Mouse (Mus musculus) frontal cortex, postnatal 10 days (tissue): ENCODE results near the gene Ppp1ca.

Experiments
- DNase-seq, 2 experiments: peaks; one replicate each; pipeline ENCODE4 v3.0.0; 2022; ENCODE audit warnings: low spot score in 2 of 2, mixed read lengths in 1 of 2

The Ppp1ca gene

DNA sequence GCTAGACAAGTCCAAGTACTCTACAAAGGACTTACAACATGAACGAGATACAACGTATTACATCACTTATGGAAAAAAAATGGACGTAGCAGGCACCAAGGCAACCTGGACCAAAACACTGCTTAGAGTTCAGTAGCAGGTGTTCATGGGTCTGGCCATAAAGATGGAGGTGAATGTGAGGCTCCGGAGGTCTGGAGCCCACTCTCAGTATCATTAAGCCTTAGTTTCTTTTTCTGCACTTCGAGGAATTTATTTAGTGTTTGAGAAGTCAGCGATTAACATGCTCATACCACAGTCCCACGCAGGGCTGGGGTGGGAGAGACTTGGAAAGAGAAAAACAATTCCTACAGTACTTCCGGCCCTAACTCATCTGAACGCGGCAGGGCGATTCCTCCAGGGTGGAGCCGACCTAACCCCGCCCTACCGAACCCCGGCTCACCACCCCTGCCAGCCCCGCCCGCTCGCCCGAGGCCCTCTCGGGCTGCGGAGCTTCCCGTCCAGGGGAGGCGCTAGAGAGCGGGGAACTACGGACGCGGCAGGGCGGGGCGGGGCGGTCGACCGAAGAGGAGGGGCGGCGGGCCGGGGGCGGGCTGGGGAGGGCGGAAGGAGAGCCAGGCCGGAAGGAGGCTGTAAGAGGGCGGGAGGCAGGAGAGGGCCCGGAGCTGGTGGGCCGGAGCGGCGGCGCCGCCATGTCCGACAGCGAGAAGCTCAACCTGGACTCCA lies at the start of gene Ppp1ca:
Gene Ppp1ca (plus strand): TSS at position 538 of the 723 bp plus-strand sequence.
- peak; percentile 77 to 91 for DNase-seq

DNA sequence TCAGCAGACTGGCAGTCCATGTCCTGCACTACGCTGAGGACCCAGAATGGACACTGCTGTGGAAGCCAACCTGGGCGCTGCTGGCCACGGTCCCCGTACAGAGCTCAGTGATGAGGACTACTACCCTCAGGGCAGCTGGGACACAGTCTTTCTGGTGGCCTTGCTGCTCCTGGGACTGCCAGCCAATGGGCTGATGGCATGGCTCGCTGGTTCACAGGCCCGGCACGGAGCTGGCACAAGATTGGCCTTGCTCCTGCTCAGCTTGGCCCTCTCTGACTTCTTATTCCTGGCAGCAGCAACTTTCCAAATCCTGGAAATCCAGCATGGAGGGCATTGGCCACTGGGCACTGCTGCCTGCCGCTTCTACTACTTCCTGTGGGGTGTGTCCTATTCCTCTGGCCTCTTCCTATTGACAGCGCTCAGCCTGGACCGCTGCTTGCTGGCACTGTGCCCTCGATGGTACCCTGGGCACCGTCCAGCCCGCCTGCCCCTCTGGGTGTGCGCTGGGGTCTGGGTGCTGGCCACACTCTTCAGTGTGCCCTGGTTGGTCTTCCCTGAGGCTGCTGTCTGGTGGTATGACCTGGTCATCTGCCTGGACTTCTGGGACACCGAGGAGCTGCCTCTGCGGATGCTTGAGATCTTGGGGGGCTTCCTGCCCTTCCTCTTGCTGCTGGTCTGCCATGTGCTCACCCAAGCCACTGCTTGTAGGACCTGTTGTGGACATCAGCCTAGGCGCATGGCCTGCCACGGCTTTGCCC lies 49.3 kb upstream of the Ppp1ca start:
- DNase-seq = no peak

DNA sequence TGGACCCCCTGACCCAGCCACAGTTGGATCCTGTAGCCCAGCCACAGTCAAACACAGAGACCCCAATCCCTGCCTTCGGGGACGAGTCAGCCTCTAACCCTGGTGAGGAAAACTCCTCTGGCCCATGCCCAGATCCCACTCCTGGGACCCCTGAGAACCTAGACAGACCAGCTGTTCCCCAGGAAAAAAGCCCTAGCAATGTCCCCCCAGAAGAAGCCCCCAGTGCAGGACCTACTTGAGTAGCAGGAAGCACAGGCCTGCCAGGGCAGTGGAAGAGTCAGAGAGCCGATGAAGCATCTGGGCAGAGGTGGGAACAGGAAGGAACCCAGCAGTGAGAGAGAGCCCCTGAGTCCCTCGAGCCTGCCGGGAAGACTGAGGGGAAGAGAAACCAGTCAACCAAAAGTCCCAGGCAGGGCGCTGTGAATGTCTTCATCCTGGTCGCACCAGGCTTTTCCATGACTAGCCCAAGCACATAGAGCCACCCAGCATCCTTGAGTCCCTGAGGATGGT lies 48.1 kb upstream of the Ppp1ca start, which contains the start of gene Cabp4:
Gene Cabp4 (minus strand): TSS at position 275 of the 510 bp plus-strand sequence.
- no peak for DNase-seq

DNA sequence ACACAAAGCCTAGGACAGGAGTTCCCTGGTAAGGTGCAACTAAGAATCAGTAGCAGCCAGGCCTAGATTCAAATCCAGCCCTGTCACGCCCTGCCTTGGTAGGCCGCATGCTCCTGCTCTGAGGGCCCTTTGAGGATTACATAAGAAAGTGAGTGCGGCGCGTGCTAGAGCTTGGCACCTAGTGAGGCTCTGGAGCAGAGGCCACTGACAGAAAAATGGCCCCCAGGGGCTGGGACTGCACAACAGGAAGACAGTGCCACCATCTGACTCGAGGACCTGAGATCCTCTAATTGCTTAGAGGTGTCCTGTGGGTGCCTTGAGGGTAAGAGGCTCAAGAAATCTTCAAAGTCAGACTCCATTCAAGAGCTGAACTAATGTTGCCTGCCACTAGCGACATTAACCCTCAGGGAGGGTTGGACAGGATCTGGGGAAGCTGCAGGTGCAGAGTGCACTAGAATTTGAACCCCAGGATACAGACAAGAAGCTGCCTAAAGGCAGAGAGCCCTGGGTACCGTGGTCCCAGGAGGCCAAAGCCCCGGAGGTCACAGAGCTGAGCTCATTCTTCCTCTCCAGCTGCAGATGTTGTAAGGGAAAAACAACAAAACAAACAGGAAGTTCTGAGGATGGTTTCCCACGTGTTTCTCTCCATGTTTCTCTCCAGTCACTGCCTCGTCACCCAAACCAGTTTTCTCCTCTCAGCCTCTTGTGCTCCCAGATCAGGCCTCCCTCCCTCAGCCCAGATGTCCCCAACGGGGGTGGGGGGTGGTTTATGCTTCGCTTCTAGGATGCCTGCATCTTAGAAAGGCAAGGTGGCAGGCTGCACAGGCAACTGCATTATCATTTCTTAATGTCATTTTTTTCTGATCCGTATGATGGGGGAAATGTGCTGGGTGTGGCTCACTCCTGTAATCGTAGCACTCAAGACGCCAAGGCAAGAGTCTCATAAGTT lies 47.0 kb upstream of the Ppp1ca start:
- DNase-seq = no peak

DNA sequence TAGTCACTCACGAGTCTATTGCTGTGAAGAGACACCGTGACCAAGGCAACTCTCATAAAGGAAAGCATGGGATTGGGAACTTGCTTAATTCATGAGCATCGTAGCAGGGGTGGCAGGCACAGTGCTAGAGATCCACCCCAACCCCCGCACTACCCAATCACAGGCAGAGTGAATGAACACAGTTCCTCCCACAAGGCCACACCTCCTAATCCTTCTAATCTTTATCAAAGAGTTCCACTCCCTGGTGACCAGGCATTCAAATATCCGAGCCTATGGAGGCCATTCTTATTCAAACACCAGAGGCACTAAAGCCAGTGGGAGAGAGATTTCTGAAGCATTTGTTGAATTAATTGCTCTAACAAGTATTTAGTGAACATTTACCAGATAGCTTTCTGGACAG lies 45.9 kb upstream of the Ppp1ca start:
- DNase-seq = no peak

DNA sequence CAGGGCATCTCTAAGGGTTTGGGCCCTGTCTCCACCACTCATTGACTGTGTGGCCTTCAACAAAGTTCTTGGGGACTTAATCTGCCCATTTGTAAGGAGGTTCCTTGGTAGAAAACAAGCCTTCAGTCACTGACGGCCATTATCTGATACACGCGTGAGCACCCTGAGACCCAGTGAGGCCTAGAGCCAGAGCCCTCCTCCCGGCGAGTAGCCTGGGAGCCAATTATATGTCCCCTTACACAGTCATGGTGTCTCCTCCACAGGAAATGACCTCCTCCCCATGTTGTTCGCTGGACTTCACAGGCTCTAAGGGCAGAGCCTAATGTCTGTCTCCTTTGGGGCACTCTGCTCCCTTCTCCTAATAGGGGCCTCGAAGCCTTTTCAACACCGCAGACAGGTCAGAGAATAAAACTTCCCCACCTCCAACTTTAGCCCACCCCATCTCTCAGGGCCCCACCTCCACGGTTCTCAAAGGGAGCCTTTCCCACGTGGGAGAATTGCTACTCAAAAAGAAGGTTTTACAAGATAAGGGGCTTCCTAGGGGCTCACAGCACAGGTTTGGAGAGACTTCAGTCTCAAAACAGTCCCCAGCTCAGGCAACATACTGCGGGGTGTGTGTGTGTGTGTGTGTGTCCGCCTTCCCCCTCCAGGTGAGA lies 45.4 kb upstream of the Ppp1ca start:
- DNase-seq = no peak

DNA sequence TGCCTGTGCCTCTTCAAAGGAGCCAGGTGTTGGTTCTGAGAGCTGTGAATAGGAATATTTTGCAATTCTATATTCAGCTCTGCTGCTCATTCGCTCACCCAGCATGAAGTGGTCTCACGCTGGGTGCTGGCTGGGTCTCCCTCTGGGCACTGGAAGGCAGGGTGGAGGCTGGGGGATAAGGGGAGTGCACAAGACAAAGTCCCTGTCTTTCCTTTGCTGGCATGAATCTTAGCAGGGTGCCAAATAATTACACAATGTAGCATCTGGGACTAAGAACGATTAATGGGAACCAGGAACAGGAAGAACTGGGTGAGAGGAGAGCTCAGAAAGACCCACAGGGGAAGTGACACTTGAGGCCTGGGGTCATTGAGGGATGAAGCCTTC lies 44.9 kb upstream of the Ppp1ca start:
- no peak for DNase-seq

DNA sequence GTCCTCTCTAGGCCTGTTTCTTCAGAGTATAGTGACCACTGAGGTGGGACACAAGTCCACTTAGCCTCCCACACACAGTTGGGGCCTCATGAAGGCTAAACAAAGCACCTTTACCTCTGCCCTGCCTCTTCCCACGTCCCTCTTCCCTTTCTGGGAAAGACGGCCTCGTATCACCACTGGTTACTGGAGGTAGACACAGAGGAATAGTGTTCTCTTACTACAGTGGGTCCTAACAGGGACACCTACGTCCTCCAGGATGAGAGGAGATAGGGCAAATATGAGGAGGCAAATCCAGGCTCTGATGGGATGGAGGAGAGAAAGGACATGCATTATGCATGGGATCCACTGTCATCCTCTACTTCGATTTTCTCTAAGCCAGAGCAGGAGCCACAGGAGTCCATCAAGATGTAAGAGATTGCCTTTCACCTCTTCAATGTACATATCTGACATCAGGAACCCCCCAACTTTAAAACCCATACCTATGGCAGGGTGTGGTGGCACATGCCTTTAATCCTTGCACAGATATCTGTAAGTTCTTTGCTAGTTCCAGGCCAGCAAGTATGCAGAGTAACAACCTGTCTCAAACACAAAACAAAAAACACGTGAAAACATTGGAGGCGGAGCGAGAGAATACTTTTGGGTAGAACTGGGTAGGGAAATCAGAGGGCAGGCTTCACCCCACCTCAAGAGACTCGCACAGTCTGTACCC lies 43.9 kb upstream of the Ppp1ca start:
- DNase-seq = no peak

DNA sequence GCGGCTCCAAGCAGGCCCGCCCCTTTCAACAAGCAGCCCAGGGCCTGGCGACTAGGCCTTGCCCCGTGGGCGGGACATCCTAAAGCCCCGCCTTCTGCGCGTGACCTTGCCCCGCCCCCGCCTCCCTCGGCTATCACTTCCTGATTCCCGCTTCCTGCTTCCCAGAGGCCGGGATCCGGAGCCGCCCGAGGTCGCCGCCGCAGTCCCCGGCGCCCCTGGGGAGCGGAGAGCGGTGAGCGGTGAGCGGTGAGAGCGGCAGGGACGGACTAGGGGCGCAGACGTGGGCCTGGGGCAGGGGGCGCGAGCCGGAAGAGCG lies 43.4 kb upstream of the Ppp1ca start, which contains the start of gene Coro1b:
Gene Coro1b (plus strand): TSS at position 129 of the 316 bp plus-strand sequence.
- peak; percentile 91 to 95 for DNase-seq

DNA sequence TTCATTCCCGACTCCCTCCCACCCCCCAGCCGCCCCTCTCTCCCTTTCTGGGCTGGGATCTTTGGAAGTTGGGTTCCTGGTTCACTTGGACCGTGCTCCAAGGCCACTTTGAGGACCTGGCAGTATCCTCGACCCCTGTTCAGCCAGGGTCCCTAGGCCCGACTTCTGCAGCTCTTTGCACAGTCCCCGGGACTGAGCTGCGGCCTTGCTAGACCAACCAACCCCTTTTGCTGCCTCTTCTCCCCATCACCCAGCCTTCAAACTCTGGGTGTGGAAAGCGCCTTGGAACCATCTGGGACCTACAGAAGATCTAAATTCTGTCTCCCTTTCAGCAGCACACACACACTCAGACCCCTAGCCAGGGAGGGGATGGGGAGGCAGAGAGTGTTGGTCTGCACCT lies 43.0 kb upstream of the Ppp1ca start:
- DNase-seq = no peak

DNA sequence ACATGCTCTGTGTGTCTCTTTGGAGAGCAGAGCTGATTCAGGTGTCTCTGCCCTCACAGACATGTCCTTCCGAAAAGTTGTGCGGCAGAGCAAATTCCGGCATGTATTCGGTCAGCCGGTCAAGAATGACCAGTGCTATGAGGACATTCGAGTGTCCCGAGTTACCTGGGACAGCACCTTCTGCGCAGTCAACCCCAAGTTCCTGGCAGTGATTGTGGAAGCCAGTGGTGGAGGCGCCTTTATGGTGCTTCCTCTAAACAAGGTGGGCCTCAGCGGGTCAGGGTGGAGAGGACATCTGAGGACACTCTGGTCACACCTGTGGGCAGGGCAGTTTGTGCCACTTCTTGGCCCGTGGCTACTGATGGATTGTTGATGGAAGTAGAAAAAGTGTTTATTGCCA lies 42.6 kb upstream of the Ppp1ca start:
- DNase-seq = no peak

DNA sequence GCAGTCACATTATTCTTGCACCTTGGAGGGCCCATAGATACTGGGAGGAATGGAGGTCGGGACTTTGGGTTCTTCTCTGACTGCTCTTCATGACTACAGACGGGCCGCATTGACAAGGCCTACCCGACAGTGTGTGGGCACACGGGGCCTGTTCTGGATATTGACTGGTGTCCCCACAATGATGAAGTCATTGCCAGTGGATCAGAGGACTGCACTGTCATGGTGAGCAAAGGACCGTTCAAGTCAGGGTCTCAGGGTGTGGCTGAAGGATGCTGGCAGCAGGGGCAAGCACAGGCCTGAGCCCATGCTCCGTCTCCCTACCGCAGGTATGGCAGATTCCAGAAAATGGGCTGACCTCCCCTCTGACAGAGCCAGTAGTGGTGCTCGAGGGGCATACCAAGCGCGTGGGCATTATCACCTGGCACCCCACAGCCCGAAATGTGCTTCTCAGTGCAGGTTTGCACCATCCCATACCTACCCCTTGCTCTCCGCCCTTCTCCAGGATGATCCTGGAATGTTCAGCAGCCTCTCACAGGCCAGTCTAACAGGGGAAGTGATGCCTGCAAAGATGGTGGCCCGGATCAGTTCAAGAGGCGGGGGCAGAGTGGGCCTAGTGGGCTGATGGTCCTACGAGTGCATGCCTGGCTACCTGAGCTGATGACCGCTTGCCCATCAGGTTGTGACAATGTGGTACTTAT lies 42.0 kb upstream of the Ppp1ca start:
- DNase-seq = no peak

DNA sequence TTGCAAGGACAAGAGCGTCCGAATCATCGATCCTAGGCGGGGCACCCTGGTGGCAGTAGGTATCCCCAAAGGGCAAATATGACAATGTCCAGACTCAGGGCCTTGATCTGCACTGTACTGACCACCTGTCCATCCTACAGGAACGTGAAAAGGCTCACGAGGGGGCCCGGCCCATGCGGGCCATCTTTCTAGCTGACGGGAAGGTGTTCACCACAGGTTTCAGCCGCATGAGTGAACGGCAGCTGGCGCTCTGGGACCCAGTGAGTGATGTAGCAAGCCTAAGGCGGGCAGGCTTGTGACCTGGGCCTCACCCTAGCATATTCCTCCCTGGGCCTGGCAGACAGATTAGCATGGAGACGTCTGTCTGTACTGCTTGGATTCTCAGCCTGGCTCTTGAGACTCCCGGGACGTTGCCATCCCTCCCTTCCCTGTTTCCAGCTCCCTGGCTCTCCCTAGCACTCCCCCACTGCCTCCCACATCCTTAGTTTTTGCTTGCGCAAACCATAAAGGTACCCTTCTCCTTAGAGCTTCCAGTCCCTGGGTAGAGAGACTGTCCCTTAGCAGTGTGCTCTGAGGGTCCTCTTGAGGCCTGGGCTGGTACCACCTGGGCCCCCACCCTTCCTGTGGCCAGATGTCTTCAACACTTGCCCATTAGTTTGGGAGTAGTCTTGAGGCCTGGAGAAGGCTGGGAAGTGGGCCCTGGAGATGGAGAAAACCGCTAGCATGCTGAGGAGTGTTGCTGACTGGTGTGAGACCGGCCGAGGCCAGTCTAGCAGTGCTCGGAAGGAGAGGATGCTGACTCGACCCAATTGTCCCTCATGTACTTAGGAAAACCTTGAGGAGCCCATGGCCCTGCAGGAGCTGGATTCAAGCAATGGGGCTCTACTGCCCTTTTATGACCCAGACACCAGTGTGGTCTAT lies 41.0 kb upstream of the Ppp1ca start:
- no peak for DNase-seq

DNA sequence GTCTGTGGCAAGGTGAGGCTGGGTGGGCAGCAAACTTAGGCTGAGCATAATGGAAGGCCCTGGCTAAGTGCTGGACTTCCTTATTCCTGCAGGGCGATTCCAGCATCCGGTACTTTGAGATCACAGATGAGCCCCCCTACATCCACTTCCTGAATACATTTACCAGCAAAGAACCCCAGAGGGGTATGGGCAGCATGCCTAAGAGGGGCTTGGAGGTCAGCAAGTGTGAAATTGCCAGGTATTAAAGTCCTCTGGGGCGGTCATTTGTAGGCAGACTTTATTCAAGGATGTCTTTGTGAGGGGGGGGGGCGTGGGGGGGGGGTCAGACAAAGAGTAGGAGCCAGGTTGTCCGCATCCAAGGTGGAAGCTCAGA lies 40.4 kb upstream of the Ppp1ca start:
- DNase-seq = no peak

DNA sequence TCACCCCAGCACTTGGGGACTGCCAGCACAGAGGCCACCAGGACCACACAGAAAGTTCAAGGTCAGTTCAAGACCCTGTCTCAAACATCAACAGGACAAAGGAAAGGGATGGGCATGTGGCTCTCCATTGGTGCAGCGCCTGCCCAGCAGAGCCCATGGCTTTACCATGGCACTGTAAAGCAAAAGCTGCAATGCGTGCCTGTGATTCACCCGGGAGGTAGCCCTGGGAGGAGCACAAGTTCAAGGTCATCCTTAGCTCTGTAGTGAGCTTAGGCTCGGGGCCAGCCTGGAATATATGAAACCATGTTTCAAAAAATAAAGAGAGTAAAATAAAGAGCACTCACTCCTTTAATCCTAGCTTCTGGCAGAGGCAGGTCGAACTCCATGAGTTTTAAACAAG lies 40.0 kb upstream of the Ppp1ca start:
- no peak for DNase-seq

DNA sequence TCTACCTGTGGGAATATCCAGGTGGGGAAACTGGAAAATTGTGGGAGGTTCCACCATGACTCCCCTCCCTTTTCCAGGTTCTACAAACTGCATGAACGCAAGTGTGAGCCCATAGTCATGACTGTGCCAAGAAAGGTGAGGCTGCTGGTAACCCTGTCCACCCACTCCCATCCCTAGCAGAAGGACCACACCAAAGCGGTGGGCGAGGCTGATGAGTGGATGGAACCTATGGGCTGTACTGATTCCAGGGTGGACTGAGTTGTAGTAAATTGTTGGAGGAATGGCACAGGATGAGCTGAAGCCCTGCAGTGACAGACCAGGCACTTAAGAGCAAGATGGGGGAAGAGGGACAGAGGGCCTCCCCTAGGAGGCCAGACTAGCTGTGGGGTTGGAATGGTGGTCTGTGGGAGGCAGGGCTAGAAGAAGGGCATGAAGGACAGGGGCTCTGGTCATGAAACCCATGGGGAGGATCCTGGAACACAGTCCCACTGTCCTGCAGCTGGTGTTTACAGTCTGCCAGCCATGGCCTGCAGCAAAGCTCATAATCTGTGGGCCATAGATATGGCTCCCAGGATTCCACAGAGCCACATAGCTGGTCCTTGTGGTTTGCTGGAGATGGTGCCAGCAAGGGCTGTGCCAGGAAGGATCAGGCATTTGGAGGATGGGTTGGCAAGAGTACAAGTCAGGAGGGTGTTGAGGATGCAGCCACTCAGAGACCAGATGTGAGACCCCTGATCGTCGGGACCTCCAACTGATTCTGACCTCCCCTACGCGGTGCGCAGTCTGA lies 39.2 kb upstream of the Ppp1ca start:
- DNase-seq = no peak

DNA sequence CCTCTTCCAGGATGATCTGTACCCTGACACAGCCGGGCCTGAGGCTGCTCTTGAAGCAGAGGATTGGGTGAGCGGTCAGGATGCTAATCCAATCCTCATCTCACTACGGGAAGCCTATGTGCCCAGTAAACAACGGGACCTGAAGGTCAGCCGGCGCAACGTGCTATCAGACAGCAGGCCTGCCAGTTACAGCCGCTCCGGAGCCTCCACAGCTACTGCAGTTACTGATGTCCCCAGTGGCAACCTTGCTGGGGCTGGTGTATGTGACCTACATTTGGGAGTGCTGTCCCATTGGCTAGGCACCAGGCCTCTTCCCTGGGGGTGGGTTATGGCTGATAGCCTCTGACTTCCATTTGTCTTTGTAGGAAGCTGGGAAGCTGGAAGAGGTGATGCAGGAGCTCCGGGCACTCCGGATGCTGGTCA lies 38.6 kb upstream of the Ppp1ca start, which contains the start of gene Ptprcap:
Gene Ptprcap (plus strand): TSS at position 373 of the 423 bp plus-strand sequence.
- no peak for DNase-seq
